Mouse (Mus musculus): ENCODE measurements at regions not wholly inside any gene's neighbourhood (a gene's known extent, or its start where the extent isn't known, plus 50 kb on each side); places are given as distances from the start of the nearest gene placed in this dataset.

- H3K36me3 ChIP-seq (replicated peaks), result no peaks in the 10 kb centered on the region
- no peak overlapping the region for H3K27ac ChIP-seq (replicated peaks)
- H3K4me3 ChIP-seq, result no peak overlapping the region
- H3K4me1 ChIP-seq, result peaks cover 16% of the 10 kb centered on the region
- no peaks in the 10 kb centered on the region for H3K9me3 ChIP-seq
- WGBS, result 83% methylated on average over 5 of the region's 5 CpGs
- peaks cover 7% of the 10 kb centered on the region for H3K27me3 ChIP-seq (replicated peaks; ENCODE audit: low read depth, poor library complexity, severe bottlenecking)
- DNase-seq (ENCODE audit: low spot score), result no peak
These were observed 51.9 kb upstream of the Agap1 start for GRCm38 (mm10) chr1:89402513-89403210.

GRCm38 (mm10) chr1:89403551-89404050, 51.0 kb upstream of the Agap1 start:
- no peak overlapping the region for H3K27ac ChIP-seq (replicated peaks)
- no peak for DNase-seq (ENCODE audit: low spot score)
- no peaks in the 10 kb centered on the region for H3K9me3 ChIP-seq
- H3K27me3 ChIP-seq (replicated peaks; ENCODE audit: low read depth, poor library complexity, severe bottlenecking), result peaks cover 7% of the 10 kb centered on the region
- peaks cover 16% of the 10 kb centered on the region for H3K4me1 ChIP-seq
- 61% methylated on average over 7 of the region's 7 CpGs for WGBS
- no peak overlapping the region for H3K4me3 ChIP-seq
- no peaks in the 10 kb centered on the region for H3K36me3 ChIP-seq (replicated peaks)
